Comparison of ENCODE assay signal across 22 mouse cellular contexts in genomic region chr2:21056450-21057210, GRCm38 (mm10).
A peak's percentile ranks its signal among the peaks of the same experiment; 100 is the strongest.
DNase-seq lines count a peak whose midpoint lies in the region; ATAC-seq and TF ChIP-seq lines count a peak whose summit lies in the region.
"Had no signal": no experiment of that assay in that cellular context is flagged by ENCODE, and none has a peak within 500 bp of the region (broad histone marks: within the 10 kb centered on the region; RNA-seq: fewer than 3 reads in every experiment).

No protein-coding gene starts in this region.

- no peaks in the 10 kb centered on the region for H3K36me3 ChIP-seq in hindbrain, embryonic 14.5 days (replicated peaks; ENCODE audit: control insufficient read depth, insufficient read depth)
- no peaks in the 10 kb centered on the region for H3K36me3 ChIP-seq in hindbrain, embryonic 10.5 days
- no peaks in the 10 kb centered on the region for H3K36me3 ChIP-seq in lung, embryonic 14.5 days (ENCODE audit: insufficient read depth)
- no peaks in the 10 kb centered on the region for H3K36me3 ChIP-seq in embryonic facial prominence, embryonic 15.5 days
- no peaks in the 10 kb centered on the region for H3K36me3 ChIP-seq in limb, embryonic 13.5 days
- H3K36me3 ChIP-seq: embryonic facial prominence, embryonic 12.5 days; heart, embryonic 15.5 days; liver, embryonic 13.5 days; midbrain, embryonic 10.5 days had no signal

- H3K4me3 ChIP-seq in hindbrain, embryonic 14.5 days (replicated peaks; ENCODE audit: low read length): no peak overlapping the region
- no peak overlapping the region for H3K4me3 ChIP-seq in hindbrain, embryonic 10.5 days
- no peak overlapping the region for H3K4me3 ChIP-seq in lung, embryonic 14.5 days (ENCODE audit: low read depth, low read length)
- H3K4me3 ChIP-seq in lung, adult 2 months (replicated peaks; ENCODE audit: extremely low read depth, low read depth, low read length): no peak overlapping the region
- no peak overlapping the region for H3K4me3 ChIP-seq in embryonic facial prominence, embryonic 15.5 days (replicated peaks)
- no peak overlapping the region for H3K4me3 ChIP-seq in limb, embryonic 13.5 days
- H3K4me3 ChIP-seq: embryonic facial prominence, embryonic 12.5 days; heart, embryonic 15.5 days; layer of hippocampus, adult 2 months; liver, embryonic 13.5 days; midbrain, embryonic 10.5 days had no signal

- H3K27ac ChIP-seq in hindbrain, embryonic 14.5 days: no peak overlapping the region
- no peak overlapping the region for H3K27ac ChIP-seq in hindbrain, embryonic 10.5 days
- no peak overlapping the region for H3K27ac ChIP-seq in lung, embryonic 14.5 days (ENCODE audit: low read depth)
- no peak overlapping the region for H3K27ac ChIP-seq in embryonic facial prominence, embryonic 15.5 days (replicated peaks)
- no peak overlapping the region for H3K27ac ChIP-seq in limb, embryonic 13.5 days
- H3K27ac ChIP-seq: embryonic facial prominence, embryonic 12.5 days; heart, embryonic 15.5 days; layer of hippocampus, adult 2 months; liver, embryonic 13.5 days; midbrain, embryonic 10.5 days had no signal

- DNase-seq in hindbrain, embryonic 14.5 days (ENCODE audit: low spot score): no peak
- no peak for DNase-seq in hindbrain, embryonic 10.5 days (ENCODE audit: low spot score)
- DNase-seq in lung, embryonic 14.5 days: peak; percentile 72
- no peak for DNase-seq in lung, adult 2 months
- no peak for DNase-seq in urinary bladder, postnatal 10 days (ENCODE audit: low spot score)
- DNase-seq: adrenal gland, postnatal 36 days; B cell, adult 2 months; cerebellum, adult 2 months; gastrocnemius, postnatal 25 days; kidney, adult 8-10 months; kidney, postnatal 14 days; liver, embryonic 13.5 days; lung, postnatal 4 days; retina, postnatal 1 day; right cerebral cortex, postnatal 4 days; thymus, adult 2 months had no signal

- H3K9ac ChIP-seq in hindbrain, embryonic 14.5 days: no peak overlapping the region
- H3K9ac ChIP-seq in lung, embryonic 14.5 days: no peak overlapping the region
- no peak overlapping the region for H3K9ac ChIP-seq in embryonic facial prominence, embryonic 15.5 days
- no peak overlapping the region for H3K9ac ChIP-seq in limb, embryonic 13.5 days
- H3K9ac ChIP-seq: embryonic facial prominence, embryonic 12.5 days; heart, embryonic 15.5 days; liver, embryonic 13.5 days had no signal

- peak; percentile 39; the same call in 1 of the 2 replicates for ATAC-seq in hindbrain, embryonic 14.5 days (ENCODE audit: low FRiP score)
- ATAC-seq in lung, embryonic 14.5 days (ENCODE audit: insufficient read depth): peak; percentile 56
- peak; percentile 54 for ATAC-seq in embryonic facial prominence, embryonic 15.5 days (ENCODE audit: insufficient number of reproducible peaks, low FRiP score, low TSS enrichment, low read depth)
- ATAC-seq in limb, embryonic 13.5 days (ENCODE audit: low FRiP score, low read depth): peak; percentile 83

- H3K27me3 ChIP-seq in hindbrain, embryonic 14.5 days (ENCODE audit: control insufficient read depth, insufficient read depth, low read length): no peaks in the 10 kb centered on the region
- H3K27me3 ChIP-seq in hindbrain, embryonic 10.5 days (ENCODE audit: insufficient read depth, poor library complexity, severe bottlenecking): no peaks in the 10 kb centered on the region
- H3K27me3 ChIP-seq in lung, embryonic 14.5 days (ENCODE audit: insufficient read depth, low read length): no peaks in the 10 kb centered on the region
- H3K27me3 ChIP-seq in embryonic facial prominence, embryonic 15.5 days: no peaks in the 10 kb centered on the region
- 0 out of 2 replicates have a peak, but pooled peaks cover 3% of the 10 kb centered on the region for H3K27me3 ChIP-seq in limb, embryonic 13.5 days
- H3K27me3 ChIP-seq: embryonic facial prominence, embryonic 12.5 days; heart, embryonic 15.5 days; liver, embryonic 13.5 days had no signal

- H3K4me2 ChIP-seq in hindbrain, embryonic 14.5 days (replicated peaks): no peak overlapping the region
- no peak overlapping the region for H3K4me2 ChIP-seq in lung, embryonic 14.5 days
- H3K4me2 ChIP-seq in embryonic facial prominence, embryonic 15.5 days (replicated peaks): no peak overlapping the region
- H3K4me2 ChIP-seq in limb, embryonic 13.5 days (replicated peaks): no peak overlapping the region
- H3K4me2 ChIP-seq: embryonic facial prominence, embryonic 12.5 days; heart, embryonic 15.5 days; liver, embryonic 13.5 days had no signal

- no peak for TF ChIP-seq CTCF in lung, embryonic 14.5 days (IDR thresholded peaks at IDR 0.05; ENCODE audit: low read depth)
- no peak for TF ChIP-seq CTCF in lung, adult 2 months (IDR thresholded peaks at IDR 0.05; ENCODE audit: insufficient read depth, low read length)

- WGBS in hindbrain, embryonic 14.5 days: 72% methylated on average over 5 of the region's 5 CpGs
- WGBS in hindbrain, embryonic 10.5 days: 73% methylated on average over 5 of the region's 5 CpGs
- WGBS in lung, embryonic 14.5 days: 59% methylated on average over 5 of the region's 5 CpGs
- 71% methylated on average over 5 of the region's 5 CpGs for WGBS in lung, adult 2 months
- 54% methylated on average over 5 of the region's 5 CpGs for WGBS in embryonic facial prominence, embryonic 15.5 days
- 49% methylated on average over 5 of the region's 5 CpGs for WGBS in limb, embryonic 13.5 days

- TF ChIP-seq POLR2A in lung, adult 2 months (IDR thresholded peaks at IDR 0.05; ENCODE audit: borderline replicate concordance, extremely low read depth, low read depth, low read length): no peak

- H3K9me3 ChIP-seq in hindbrain, embryonic 14.5 days (ENCODE audit: control insufficient read depth, low read length): no peaks in the 10 kb centered on the region
- H3K9me3 ChIP-seq in hindbrain, embryonic 10.5 days: no peaks in the 10 kb centered on the region
- no peaks in the 10 kb centered on the region for H3K9me3 ChIP-seq in lung, embryonic 14.5 days (ENCODE audit: low read depth, low read length)
- H3K9me3 ChIP-seq in embryonic facial prominence, embryonic 15.5 days (replicated peaks): no peaks in the 10 kb centered on the region
- H3K9me3 ChIP-seq in limb, embryonic 13.5 days: no peaks in the 10 kb centered on the region; the same call in 1 of the 2 replicates
- H3K9me3 ChIP-seq: embryonic facial prominence, embryonic 12.5 days; heart, embryonic 15.5 days; liver, embryonic 13.5 days; midbrain, embryonic 10.5 days had no signal

- H3K4me1 ChIP-seq in hindbrain, embryonic 14.5 days (replicated peaks; ENCODE audit: control insufficient read depth, insufficient read depth, low read length): peaks cover 13% of the 10 kb centered on the region
- H3K4me1 ChIP-seq in hindbrain, embryonic 10.5 days (replicated peaks): peaks cover 26% of the 10 kb centered on the region
- H3K4me1 ChIP-seq in lung, embryonic 14.5 days (ENCODE audit: insufficient read depth): peaks cover 12% of the 10 kb centered on the region; the same call in 1 of the 2 replicates
- no peaks in the 10 kb centered on the region; the same call in 1 of the 2 replicates for H3K4me1 ChIP-seq in lung, adult 2 months (ENCODE audit: control insufficient read depth, insufficient read depth, low read length)
- H3K4me1 ChIP-seq in embryonic facial prominence, embryonic 15.5 days: no peaks in the 10 kb centered on the region
- peaks cover 19% of the 10 kb centered on the region for H3K4me1 ChIP-seq in limb, embryonic 13.5 days
- H3K4me1 ChIP-seq: embryonic facial prominence, embryonic 12.5 days; heart, embryonic 15.5 days; liver, embryonic 13.5 days had no signal
